Mouse (Mus musculus): ENCODE results near the gene Cfap74. TPM values are rescaled to one million over a fixed set of nuclear protein-coding genes. Genes with fewer than 3 reads are reported as not detected.
"Not testable (repeated sequence)": the region's sequence is repeated elsewhere in the genome, so short reads cannot be mapped to it uniquely, and the experiment has no call there.

Gene Cfap74
- polyA plus RNA-seq, 2 experiments from 2014 or later, result 1.8 to 2.1 TPM

- no peak for ATAC-seq
These were observed 61.4 kb downstream of the Cfap74 start for GRCm38 (mm10) chr4:155470263-155470953.

GRCm38 (mm10) chr4:155470997-155471396, 62.0 kb downstream of the Cfap74 start:
- no peak for ATAC-seq

- no peak for ATAC-seq
These were observed 62.4 kb downstream of the Cfap74 start for GRCm38 (mm10) chr4:155471406-155471805.

GRCm38 (mm10) chr4:155472716-155473290, 63.8 kb downstream of the Cfap74 start:
- no peak for ATAC-seq

GRCm38 (mm10) chr4:155473319-155473718, 64.3 kb downstream of the Cfap74 start:
- no peak for ATAC-seq

- not testable (repeated sequence) for ATAC-seq
These were observed 64.8 kb downstream of the Cfap74 start for GRCm38 (mm10) chr4:155473796-155474195.

GRCm38 (mm10) chr4:155481381-155482124, 72.6 kb downstream of the Cfap74 start:
- peak; percentile 92 for ATAC-seq

- no peak for ATAC-seq
These were observed 73.1 kb downstream of the Cfap74 start for GRCm38 (mm10) chr4:155482125-155482480.

- ATAC-seq, result no peak
These were observed 73.9 kb downstream of the Cfap74 start for GRCm38 (mm10) chr4:155482733-155483540.

GRCm38 (mm10) chr4:155485521-155485920, 76.5 kb downstream of the Cfap74 start:
- ATAC-seq, result no peak

- no peak for ATAC-seq
These were observed 78.8 kb downstream of the Cfap74 start for GRCm38 (mm10) chr4:155487746-155488145.

GRCm38 (mm10) chr4:155488232-155489025, 79.4 kb downstream of the Cfap74 start:
- ATAC-seq, result no peak

GRCm38 (mm10) chr4:155489101-155489970, 80.3 kb downstream of the Cfap74 start:
- ATAC-seq, result no peak

GRCm38 (mm10) chr4:155490456-155490855, 81.5 kb downstream of the Cfap74 start:
- no peak for ATAC-seq

- peak; percentile 65 for ATAC-seq
These were observed 82.1 kb downstream of the Cfap74 start, which contains the start of gene Gnb1 for GRCm38 (mm10) chr4:155490990-155491504. Gnb1 (plus strand) TSS chr4:155491361.

GRCm38 (mm10) chr4:155491529-155492130, 82.6 kb downstream of the Cfap74 start:
- no peak for ATAC-seq

GRCm38 (mm10) chr4:155492131-155492633, 83.2 kb downstream of the Cfap74 start:
- peak; percentile 47 for ATAC-seq

- no peak for ATAC-seq
These were observed 85.9 kb downstream of the Cfap74 start for GRCm38 (mm10) chr4:155494891-155495290.

- no peak for ATAC-seq
These were observed 89.0 kb downstream of the Cfap74 start for GRCm38 (mm10) chr4:155497963-155498362.

GRCm38 (mm10) chr4:155501126-155501525, 92.1 kb downstream of the Cfap74 start:
- no peak for ATAC-seq

Data from activated CD4-positive, CD25-positive, alpha-beta regulatory T cell, adult 4 months (primary cell).